Comparison of ENCODE assay signal across 26 mouse cellular contexts in genomic region chr6:143559316-143559715, GRCm38 (mm10).
DNase-seq lines count a peak whose midpoint lies in the region; ATAC-seq lines count a peak whose summit lies in the region.
"Had no signal": no experiment of that assay in that cellular context is flagged by ENCODE, and none has a peak within 500 bp of the region (broad histone marks: within the 10 kb centered on the region; RNA-seq: fewer than 3 reads in every experiment).

No protein-coding gene starts in this region.

- peak; percentile 36 for DNase-seq in 3134 (ENCODE audit: extremely low read depth, insufficient read length, low spot score)
- peak; percentile 11 for DNase-seq in Muller cell, postnatal 12 days (ENCODE audit: inconsistent ontology term)
- DNase-seq in embryonic facial prominence, embryonic 14.5 days (ENCODE audit: low spot score): no peak
- no peak for DNase-seq in urinary bladder, adult 18-20 months (ENCODE audit: low spot score in 2 of 2)
- DNase-seq: adrenal gland, adult 2 months; adrenal gland, postnatal 25 days; B cell, adult 2 months; cerebellum, adult 11 months; cerebellum, adult 8-10 months; cerebellum, postnatal 14 days; embryo, embryonic 11 days; gastrocnemius, postnatal 10 days; heart, postnatal 36 days had no signal

- no peaks in the 10 kb centered on the region for H3K27me3 ChIP-seq in embryonic facial prominence, embryonic 14.5 days (replicated peaks; ENCODE audit: control insufficient read depth, insufficient read depth, low read length)
- H3K27me3 ChIP-seq in limb, embryonic 15.5 days: no peaks in the 10 kb centered on the region
- no peaks in the 10 kb centered on the region for H3K27me3 ChIP-seq in forebrain, embryonic 15.5 days
- H3K27me3 ChIP-seq: embryonic facial prominence, embryonic 15.5 days; heart, embryonic 13.5 days; hindbrain, embryonic 15.5 days; Patski had no signal

- 0 out of 2 replicates have a peak, but pooled peaks cover 4% of the 10 kb centered on the region for H3K4me1 ChIP-seq in embryonic facial prominence, embryonic 14.5 days (ENCODE audit: control insufficient read depth, insufficient read depth, low read length)
- H3K4me1 ChIP-seq in limb, embryonic 15.5 days: no peaks in the 10 kb centered on the region
- 0 out of 2 replicates have a peak, but pooled peaks cover 2% of the 10 kb centered on the region for H3K4me1 ChIP-seq in forebrain, embryonic 15.5 days
- H3K4me1 ChIP-seq: embryonic facial prominence, embryonic 15.5 days; heart, embryonic 13.5 days; hindbrain, embryonic 15.5 days had no signal

- H3K27ac ChIP-seq in embryonic facial prominence, embryonic 14.5 days (replicated peaks; ENCODE audit: low read depth, low read length): peak overlapping the region; percentile 6; the same call in 1 of the 2 replicates
- peak overlapping the region; percentile 85 for H3K27ac ChIP-seq in limb, embryonic 15.5 days
- H3K27ac ChIP-seq in forebrain, embryonic 15.5 days (replicated peaks): no peak overlapping the region
- H3K27ac ChIP-seq: embryonic facial prominence, embryonic 15.5 days; heart, embryonic 13.5 days; hindbrain, embryonic 15.5 days had no signal

- H3K36me3 ChIP-seq in embryonic facial prominence, embryonic 14.5 days (ENCODE audit: control insufficient read depth, insufficient read depth, low read length): no peaks in the 10 kb centered on the region
- no peaks in the 10 kb centered on the region for H3K36me3 ChIP-seq in limb, embryonic 15.5 days
- no peaks in the 10 kb centered on the region for H3K36me3 ChIP-seq in forebrain, embryonic 15.5 days
- H3K36me3 ChIP-seq: embryonic facial prominence, embryonic 15.5 days; G1E; heart, embryonic 13.5 days; hindbrain, embryonic 15.5 days had no signal

- no peak overlapping the region for H3K4me2 ChIP-seq in embryonic facial prominence, embryonic 14.5 days (ENCODE audit: low read depth, low read length)
- no peak overlapping the region for H3K4me2 ChIP-seq in limb, embryonic 15.5 days
- H3K4me2 ChIP-seq in forebrain, embryonic 15.5 days (replicated peaks): no peak overlapping the region
- H3K4me2 ChIP-seq: embryonic facial prominence, embryonic 15.5 days; heart, embryonic 13.5 days; hindbrain, embryonic 15.5 days had no signal

- no peak overlapping the region for H3K9ac ChIP-seq in embryonic facial prominence, embryonic 14.5 days (ENCODE audit: low read depth, low read length)
- no peak overlapping the region for H3K9ac ChIP-seq in limb, embryonic 15.5 days
- no peak overlapping the region for H3K9ac ChIP-seq in forebrain, embryonic 15.5 days (replicated peaks)
- H3K9ac ChIP-seq: embryonic facial prominence, embryonic 15.5 days; heart, embryonic 13.5 days; hindbrain, embryonic 15.5 days had no signal

- H3K4me3 ChIP-seq in embryonic facial prominence, embryonic 14.5 days (ENCODE audit: low read depth, low read length): no peak overlapping the region
- no peak overlapping the region for H3K4me3 ChIP-seq in limb, embryonic 15.5 days
- H3K4me3 ChIP-seq in forebrain, embryonic 15.5 days: no peak overlapping the region
- H3K4me3 ChIP-seq: embryonic facial prominence, embryonic 15.5 days; erythroblast, embryonic 14.5 days; heart, embryonic 13.5 days; hindbrain, embryonic 15.5 days had no signal

- WGBS in embryonic facial prominence, embryonic 14.5 days: 44% methylated on average over 4 of the region's 4 CpGs
- 44% methylated on average over 4 of the region's 4 CpGs for WGBS in limb, embryonic 15.5 days
- WGBS in forebrain, embryonic 15.5 days: 62% methylated on average over 4 of the region's 4 CpGs

- no peak for ATAC-seq in embryonic facial prominence, embryonic 14.5 days (ENCODE audit: low read depth)
- ATAC-seq in limb, embryonic 15.5 days (ENCODE audit: insufficient number of reproducible peaks, low FRiP score, low TSS enrichment, low read depth): no peak
- ATAC-seq in forebrain, embryonic 15.5 days (replicated peaks): no peak
- no peak for ATAC-seq in cerebellum, adult (ENCODE audit: insufficient number of reproducible peaks, low FRiP score, low TSS enrichment)
- ATAC-seq: activated CD4-positive, CD25-positive, alpha-beta regulatory T cell, adult 4 months; CD4-positive, CD25-positive, alpha-beta regulatory T cell, adult 4 months; forebrain, embryonic 16.5 days; intestine, embryonic 16.5 days; Patski had no signal

- H3K9me3 ChIP-seq in embryonic facial prominence, embryonic 14.5 days (ENCODE audit: control insufficient read depth, low read length): no peaks in the 10 kb centered on the region
- H3K9me3 ChIP-seq in limb, embryonic 15.5 days: no peaks in the 10 kb centered on the region
- H3K9me3 ChIP-seq in forebrain, embryonic 15.5 days: no peaks in the 10 kb centered on the region
- H3K9me3 ChIP-seq: embryonic facial prominence, embryonic 15.5 days; heart, embryonic 13.5 days; hindbrain, embryonic 15.5 days had no signal

Comparison
In these comparisons a context has a peak if more than half of its experiments do, and no peak if none do; other contexts are left out.
1. DNase-seq: peak in 3134 (single experiment) and Muller cell, postnatal 12 days (single experiment); none in embryonic facial prominence, embryonic 14.5 days (single experiment) and urinary bladder, adult 18-20 months (0 of 2).